23 mouse cellular contexts compared by ENCODE assay signal in genomic region chr4:129509650-129510049, GRCm38 (mm10). TPM values are rescaled to one million over a fixed set of nuclear protein-coding genes. Genes with fewer than 3 reads are reported as not detected.
DNase-seq lines count a peak whose midpoint lies in the region; ATAC-seq and TF ChIP-seq lines count a peak whose summit lies in the region.
"Had no signal": no experiment of that assay in that cellular context is flagged by ENCODE, and none has a peak within 500 bp of the region (broad histone marks: within the 10 kb centered on the region; RNA-seq: fewer than 3 reads in every experiment).

No protein-coding gene starts in this region.

- DNase-seq in embryonic facial prominence, embryonic 10.5 days (ENCODE audit: low spot score) = no peak
- DNase-seq in neural tube, embryonic 10.5 days (ENCODE audit: extremely low spot score, low spot score) = no peak
- DNase-seq in gastrocnemius, postnatal 4 days (ENCODE audit: low spot score in 2 of 2) = no peak
- DNase-seq in adrenal gland, adult 18-20 months (ENCODE audit: low spot score in 2 of 2) = no peak
- DNase-seq: cerebellum, adult 2 months; cerebellum, postnatal 36 days; gastrocnemius, postnatal 36 days; heart, postnatal 10 days; lung, adult 2 months had no signal

- peaks cover 32% of the 10 kb centered on the region for H3K4me1 ChIP-seq in embryonic facial prominence, embryonic 12.5 days
- peaks cover 55% of the 10 kb centered on the region for H3K4me1 ChIP-seq in embryonic facial prominence, embryonic 10.5 days
- peaks cover 25% of the 10 kb centered on the region; the same call in 1 of the 2 replicates for H3K4me1 ChIP-seq in intestine, embryonic 15.5 days (replicated peaks)
- H3K4me1 ChIP-seq in intestine, postnatal 0 days (replicated peaks; ENCODE audit: control insufficient read depth, insufficient read depth, low read length) = 0 out of 2 replicates have a peak, but pooled peaks cover 4% of the 10 kb centered on the region
- peaks cover 43% of the 10 kb centered on the region for H3K4me1 ChIP-seq in neural tube, embryonic 12.5 days

- no peak overlapping the region for H3K4me2 ChIP-seq in embryonic facial prominence, embryonic 12.5 days (replicated peaks)
- H3K4me2 ChIP-seq in intestine, embryonic 15.5 days (replicated peaks) = no peak overlapping the region
- H3K4me2 ChIP-seq in intestine, postnatal 0 days (replicated peaks; ENCODE audit: low read depth) = no peak overlapping the region
- H3K4me2 ChIP-seq in neural tube, embryonic 12.5 days (replicated peaks) = 0 out of 2 replicates have a peak overlapping the region, but pooled peaks have one; percentile 12
- H3K4me2 ChIP-seq: limb, embryonic 12.5 days; liver, embryonic 12.5 days; stomach, embryonic 15.5 days had no signal

- TF ChIP-seq CTCF in intestine, postnatal 0 days (IDR thresholded peaks at IDR 0.05; ENCODE audit: low read depth) = no peak

- no peaks in the 10 kb centered on the region for H3K9me3 ChIP-seq in embryonic facial prominence, embryonic 12.5 days
- no peaks in the 10 kb centered on the region for H3K9me3 ChIP-seq in embryonic facial prominence, embryonic 10.5 days
- no peaks in the 10 kb centered on the region for H3K9me3 ChIP-seq in intestine, embryonic 15.5 days
- H3K9me3 ChIP-seq in intestine, postnatal 0 days (ENCODE audit: control insufficient read depth) = no peaks in the 10 kb centered on the region
- no peaks in the 10 kb centered on the region for H3K9me3 ChIP-seq in neural tube, embryonic 12.5 days
- H3K9me3 ChIP-seq: G1E; limb, embryonic 12.5 days; liver, embryonic 12.5 days; megakaryocyte, embryonic 14.5 days; stomach, embryonic 15.5 days had no signal

- no peak overlapping the region for H3K4me3 ChIP-seq in embryonic facial prominence, embryonic 12.5 days
- no peak overlapping the region for H3K4me3 ChIP-seq in embryonic facial prominence, embryonic 10.5 days
- H3K4me3 ChIP-seq in intestine, embryonic 15.5 days (replicated peaks) = no peak overlapping the region
- no peak overlapping the region for H3K4me3 ChIP-seq in intestine, postnatal 0 days (ENCODE audit: low read depth, low read length)
- H3K4me3 ChIP-seq in neural tube, embryonic 12.5 days = no peak overlapping the region
- H3K4me3 ChIP-seq: limb, embryonic 12.5 days; liver, embryonic 12.5 days; megakaryocyte, embryonic 14.5 days; stomach, embryonic 15.5 days had no signal

- 70% methylated on average over 3 of the region's 3 CpGs for WGBS in embryonic facial prominence, embryonic 12.5 days
- WGBS in embryonic facial prominence, embryonic 10.5 days = 63% methylated on average over 3 of the region's 3 CpGs
- 74% methylated on average over 3 of the region's 3 CpGs for WGBS in intestine, embryonic 15.5 days
- 77% methylated on average over 3 of the region's 3 CpGs for WGBS in intestine, postnatal 0 days
- 74% methylated on average over 3 of the region's 3 CpGs for WGBS in neural tube, embryonic 12.5 days

- H3K9ac ChIP-seq in embryonic facial prominence, embryonic 12.5 days = 0 out of 2 replicates have a peak overlapping the region, but pooled peaks have one; percentile 30
- no peak overlapping the region for H3K9ac ChIP-seq in intestine, embryonic 15.5 days
- no peak overlapping the region for H3K9ac ChIP-seq in intestine, postnatal 0 days (ENCODE audit: low read depth, low read length)
- no peak overlapping the region for H3K9ac ChIP-seq in neural tube, embryonic 12.5 days
- H3K9ac ChIP-seq: limb, embryonic 12.5 days; liver, embryonic 12.5 days; stomach, embryonic 15.5 days had no signal

- peak overlapping the region; percentile 60; the same call in 1 of the 2 replicates for H3K27ac ChIP-seq in embryonic facial prominence, embryonic 12.5 days
- H3K27ac ChIP-seq in embryonic facial prominence, embryonic 10.5 days (replicated peaks) = no peak overlapping the region
- 0 out of 2 replicates have a peak overlapping the region, but pooled peaks have one; percentile 11 for H3K27ac ChIP-seq in intestine, embryonic 15.5 days
- no peak overlapping the region for H3K27ac ChIP-seq in intestine, postnatal 0 days (ENCODE audit: low read depth, low read length)
- H3K27ac ChIP-seq in neural tube, embryonic 12.5 days = no peak overlapping the region
- H3K27ac ChIP-seq: limb, embryonic 12.5 days; liver, embryonic 12.5 days had no signal

- no peaks in the 10 kb centered on the region for H3K36me3 ChIP-seq in embryonic facial prominence, embryonic 12.5 days
- H3K36me3 ChIP-seq in embryonic facial prominence, embryonic 10.5 days (replicated peaks) = peaks cover 5% of the 10 kb centered on the region
- H3K36me3 ChIP-seq in intestine, embryonic 15.5 days = no peaks in the 10 kb centered on the region
- no peaks in the 10 kb centered on the region for H3K36me3 ChIP-seq in intestine, postnatal 0 days (ENCODE audit: control insufficient read depth, insufficient read depth)
- H3K36me3 ChIP-seq in neural tube, embryonic 12.5 days = no peaks in the 10 kb centered on the region
- H3K36me3 ChIP-seq: liver, embryonic 12.5 days; stomach, embryonic 15.5 days had no signal

- H3K27me3 ChIP-seq in embryonic facial prominence, embryonic 12.5 days = no peaks in the 10 kb centered on the region
- no peaks in the 10 kb centered on the region for H3K27me3 ChIP-seq in embryonic facial prominence, embryonic 10.5 days (replicated peaks; ENCODE audit: low read depth, poor library complexity, severe bottlenecking)
- no peaks in the 10 kb centered on the region for H3K27me3 ChIP-seq in intestine, embryonic 15.5 days (replicated peaks)
- H3K27me3 ChIP-seq in intestine, postnatal 0 days (replicated peaks; ENCODE audit: control insufficient read depth, insufficient read depth, low read length) = no peaks in the 10 kb centered on the region
- H3K27me3 ChIP-seq in neural tube, embryonic 12.5 days (replicated peaks) = 0 out of 2 replicates have a peak, but pooled peaks cover 3% of the 10 kb centered on the region
- H3K27me3 ChIP-seq: limb, embryonic 12.5 days; stomach, embryonic 15.5 days had no signal

- no peak for ATAC-seq in embryonic facial prominence, embryonic 12.5 days (ENCODE audit: insufficient number of reproducible peaks, insufficient read depth, low FRiP score, low TSS enrichment)
- no peak for ATAC-seq in intestine, embryonic 15.5 days
- no peak for ATAC-seq in intestine, postnatal 0 days
- no peak for ATAC-seq in neural tube, embryonic 12.5 days (ENCODE audit: low FRiP score, low read depth)
- ATAC-seq: forebrain, embryonic 16.5 days; inflammation-experienced regulatory T-cells, adult 6 months; liver, embryonic 12.5 days had no signal

RNA-seq across cellular contexts. Expression of gene Marcksl1, which starts 3.7 kb away (rescaled TPM):
- 1,543 and 1,552 TPM in 2 replicates for polyA plus RNA-seq in embryonic facial prominence, embryonic 12.5 days (2016; fragmentation: Nextera tagmentation; extraction: Ambion mirVana)
- 1,428 and 1,442 TPM in 2 replicates for polyA plus RNA-seq in embryonic facial prominence, embryonic 10.5 days (2016; fragmentation: Nextera tagmentation; extraction: Ambion mirVana)
- polyA plus RNA-seq in intestine, embryonic 15.5 days (2015; fragmentation: Nextera tagmentation; extraction: Ambion mirVana) = 432 and 487 TPM in 2 replicates
- 126 and 142 TPM in 2 replicates for polyA plus RNA-seq in intestine, postnatal 0 days (2015; fragmentation: Nextera tagmentation; extraction: Ambion mirVana)
- 2,122 and 2,278 TPM in 2 replicates for polyA plus RNA-seq in neural tube, embryonic 12.5 days (2016; fragmentation: Nextera tagmentation; extraction: Ambion mirVana)
- 10 to 100 TPM; 63.2 to 63.9 TPM for total RNA-seq in gastrocnemius, postnatal 4 days (2021)
- 10 to 100 TPM; 29.3 to 30.4 TPM for total RNA-seq in adrenal gland, adult 18-20 months (2021)

RNA-seq across cellular contexts. Expression of gene Fam229a, which starts 18.7 kb away (rescaled TPM):
- 0.32 TPM in 1 of 2 replicates, not detected in the other for polyA plus RNA-seq in embryonic facial prominence, embryonic 12.5 days (2016; fragmentation: Nextera tagmentation; extraction: Ambion mirVana)
- not detected in 2 replicates for polyA plus RNA-seq in embryonic facial prominence, embryonic 10.5 days (2016; fragmentation: Nextera tagmentation; extraction: Ambion mirVana)
- not detected in 2 replicates for polyA plus RNA-seq in intestine, embryonic 15.5 days (2015; fragmentation: Nextera tagmentation; extraction: Ambion mirVana)
- 0.22 TPM in 1 of 2 replicates, not detected in the other for polyA plus RNA-seq in intestine, postnatal 0 days (2015; fragmentation: Nextera tagmentation; extraction: Ambion mirVana)
- polyA plus RNA-seq in neural tube, embryonic 12.5 days (2016; fragmentation: Nextera tagmentation; extraction: Ambion mirVana) = not detected in 2 replicates
- total RNA-seq in gastrocnemius, postnatal 4 days (2021) = not detected
- total RNA-seq in adrenal gland, adult 18-20 months (2021) = not detected
- total RNA-seq: adrenal gland, postnatal 4 days; G1E; gastrocnemius, postnatal 36 days; heart, postnatal 10 days; layer of hippocampus, postnatal 25 days had no signal
- polyA plus RNA-seq: G1E; inflammation-experienced regulatory T-cells, adult 6 months; kidney, embryonic 14.5 days; limb, embryonic 12.5 days; liver, embryonic 12.5 days had no signal

RNA-seq across cellular contexts. Expression of gene Tssk3, which starts 18.8 kb away (rescaled TPM):
- not detected in 2 replicates for polyA plus RNA-seq in embryonic facial prominence, embryonic 12.5 days (2016; fragmentation: Nextera tagmentation; extraction: Ambion mirVana)
- not detected in 2 replicates for polyA plus RNA-seq in embryonic facial prominence, embryonic 10.5 days (2016; fragmentation: Nextera tagmentation; extraction: Ambion mirVana)
- not detected in 2 replicates for polyA plus RNA-seq in intestine, embryonic 15.5 days (2015; fragmentation: Nextera tagmentation; extraction: Ambion mirVana)
- polyA plus RNA-seq in intestine, postnatal 0 days (2015; fragmentation: Nextera tagmentation; extraction: Ambion mirVana) = not detected in 2 replicates
- not detected in 2 replicates for polyA plus RNA-seq in neural tube, embryonic 12.5 days (2016; fragmentation: Nextera tagmentation; extraction: Ambion mirVana)
- not detected for total RNA-seq in gastrocnemius, postnatal 4 days (2021)
- total RNA-seq in adrenal gland, adult 18-20 months (2021) = not detected
- total RNA-seq: adrenal gland, postnatal 4 days; gastrocnemius, postnatal 36 days; heart, postnatal 10 days; layer of hippocampus, postnatal 25 days had no signal
- polyA plus RNA-seq: G1E; inflammation-experienced regulatory T-cells, adult 6 months; kidney, embryonic 14.5 days; limb, embryonic 12.5 days; liver, embryonic 12.5 days; stomach, embryonic 15.5 days had no signal

RNA-seq across cellular contexts. Expression of gene Hdac1, which starts 32.9 kb away (rescaled TPM):
- polyA plus RNA-seq in embryonic facial prominence, embryonic 12.5 days (2016; fragmentation: Nextera tagmentation; extraction: Ambion mirVana) = 246 and 251 TPM in 2 replicates
- polyA plus RNA-seq in embryonic facial prominence, embryonic 10.5 days (2016; fragmentation: Nextera tagmentation; extraction: Ambion mirVana) = 302 and 304 TPM in 2 replicates
- 200 and 203 TPM in 2 replicates for polyA plus RNA-seq in intestine, embryonic 15.5 days (2015; fragmentation: Nextera tagmentation; extraction: Ambion mirVana)
- 89.9 and 91.7 TPM in 2 replicates for polyA plus RNA-seq in intestine, postnatal 0 days (2015; fragmentation: Nextera tagmentation; extraction: Ambion mirVana)
- polyA plus RNA-seq in neural tube, embryonic 12.5 days (2016; fragmentation: Nextera tagmentation; extraction: Ambion mirVana) = 179 and 192 TPM in 2 replicates
- total RNA-seq in gastrocnemius, postnatal 4 days (2021) = 10 to 100 TPM; 39.5 to 42.1 TPM
- 10 to 100 TPM; 38.9 to 48.2 TPM for total RNA-seq in adrenal gland, adult 18-20 months (2021)

RNA-seq across cellular contexts. Expression of gene Bsdc1, which starts 48.3 kb away (rescaled TPM):
- 28.5 and 29.2 TPM in 2 replicates for polyA plus RNA-seq in embryonic facial prominence, embryonic 12.5 days (2016; fragmentation: Nextera tagmentation; extraction: Ambion mirVana)
- 19.7 and 21.5 TPM in 2 replicates for polyA plus RNA-seq in embryonic facial prominence, embryonic 10.5 days (2016; fragmentation: Nextera tagmentation; extraction: Ambion mirVana)
- polyA plus RNA-seq in intestine, embryonic 15.5 days (2015; fragmentation: Nextera tagmentation; extraction: Ambion mirVana) = 22.1 and 24.9 TPM in 2 replicates
- 23.6 and 24.8 TPM in 2 replicates for polyA plus RNA-seq in intestine, postnatal 0 days (2015; fragmentation: Nextera tagmentation; extraction: Ambion mirVana)
- polyA plus RNA-seq in neural tube, embryonic 12.5 days (2016; fragmentation: Nextera tagmentation; extraction: Ambion mirVana) = 31.9 and 33.1 TPM in 2 replicates
- total RNA-seq in gastrocnemius, postnatal 4 days (2021) = 10 to 100 TPM; 32.2 to 35.2 TPM
- 10 to 100 TPM; 56.8 to 71.5 TPM for total RNA-seq in adrenal gland, adult 18-20 months (2021)

Comparison
In these comparisons a context has a peak if more than half of its experiments do, and no peak if none do; other contexts are left out.
1. H3K27ac ChIP-seq: peak in embryonic facial prominence, embryonic 12.5 days (single experiment) and intestine, embryonic 15.5 days (single experiment); none in embryonic facial prominence, embryonic 10.5 days (single experiment), intestine, postnatal 0 days (single experiment) and neural tube, embryonic 12.5 days (single experiment).